Mouse (Mus musculus) CH12.LX (cell line): Measurements from ENCODE around the gene Glyatl3. TPM values are rescaled to one million over a fixed set of nuclear protein-coding genes. Genes with fewer than 3 reads are reported as not detected.

ENCODE experiments used
- DNase-seq: peaks from one replicate; pipeline ENCODE4 v3.0.0-alpha.2; 2013; ENCODE audit errors: extremely low read depth
- H3K27ac ChIP-seq: 2 replicates; pipeline ENCODE4 v1.5.1; 2012; ENCODE audit warnings: low read depth, mild to moderate bottlenecking, control low read depth, moderate library complexity; ENCODE audit not compliant: insufficient read depth
- H3K27me3 ChIP-seq: replicated peaks from 2 replicates; pipeline ENCODE3; 2012; ENCODE audit warnings: inconsistent platforms
- H3K36me3 ChIP-seq, 2 experiments: replicated peaks in 1 of 2; 2 replicates each; pipeline versions ENCODE3 to v1.6.1; 2012; ENCODE audit warnings: inconsistent platforms in 1 of 2, low read length in 1 of 2, mild to moderate bottlenecking in 1 of 2, mixed read lengths in 1 of 2, moderate library complexity in 1 of 2; ENCODE audit not compliant: control insufficient read depth in 1 of 2, insufficient read depth in 1 of 2
- H3K4me1 ChIP-seq, 2 experiments: 2 replicates each; pipeline ENCODE4 v1.6.1; 2012; ENCODE audit warnings: inconsistent platforms in 1 of 2, moderate library complexity in 1 of 2; ENCODE audit not compliant: insufficient read depth in 2 of 2, control insufficient read depth in 1 of 2
- H3K4me2 ChIP-seq: 2 replicates; pipeline ENCODE4 v1.6.1; 2012; ENCODE audit warnings: low read depth, mild to moderate bottlenecking, control low read depth; ENCODE audit not compliant: poor library complexity, insufficient read depth, severe bottlenecking
- H3K4me3 ChIP-seq, 3 experiments: fragments of 150-350 bp in 1 of 3; sonication (generic) in 1 of 3; replicated peaks in 1 of 3; 2 replicates each; pipeline versions ENCODE3 to v1.5.1; 2011 to 2012; ENCODE audit warnings: low read depth in 2 of 3, low read length in 2 of 3, mild to moderate bottlenecking in 2 of 3, moderate library complexity in 2 of 3, control low read depth in 1 of 3, improper control_type of control experiment in 1 of 3, inconsistent platforms in 1 of 3, mixed read lengths in 1 of 3; ENCODE audit not compliant: poor library complexity in 1 of 3
- H3K79me2 ChIP-seq: replicated peaks from 2 replicates; pipeline ENCODE4 v1.6.1; 2012; ENCODE audit warnings: mild to moderate bottlenecking, moderate library complexity; ENCODE audit not compliant: control insufficient read depth, poor library complexity, insufficient read depth, severe bottlenecking; ENCODE audit errors: extremely low read depth
- H3K9ac ChIP-seq: 2 replicates; pipeline ENCODE4 v1.6.1; 2012; ENCODE audit warnings: low read depth, mild to moderate bottlenecking, control low read depth, moderate library complexity; ENCODE audit not compliant: insufficient read depth
- H3K9me3 ChIP-seq: replicated peaks from 2 replicates; pipeline ENCODE3; 2012; ENCODE audit warnings: low read length, inconsistent platforms, mixed read lengths
- E2F4 ChIP-seq: IDR thresholded peaks from 2 replicates; pipeline ENCODE4 v1.6.1; 2011; ENCODE audit warnings: low read depth, low read length, improper control_type of control experiment; ENCODE audit not compliant: insufficient replicate concordance
- ELF1 ChIP-seq: IDR thresholded peaks from 2 replicates; pipeline ENCODE4 v1.6.1; 2014; ENCODE audit warnings: low read depth, mild to moderate bottlenecking, inconsistent platforms, low read length, improper control_type of control experiment
- ETS1 ChIP-seq: conservative IDR thresholded peaks from 2 replicates; pipeline ENCODE4 v1.6.1; 2012; ENCODE audit warnings: low read depth, mild to moderate bottlenecking, inconsistent platforms, low read length, improper control_type of control experiment, moderate library complexity
- HCFC1 ChIP-seq: IDR thresholded peaks from 2 replicates; pipeline ENCODE4 v1.6.1; 2012; ENCODE audit warnings: low read depth, mild to moderate bottlenecking, inconsistent platforms, low read length, improper control_type of control experiment
- JUN ChIP-seq: IDR thresholded peaks from 2 replicates; pipeline ENCODE4 v1.6.1; 2011; ENCODE audit warnings: low read depth, mild to moderate bottlenecking, low read length, improper control_type of control experiment, moderate library complexity; ENCODE audit not compliant: insufficient read depth
- JUND ChIP-seq: conservative IDR thresholded peaks from 2 replicates; pipeline ENCODE4 v1.6.1; 2011; ENCODE audit warnings: low read depth, low read length, improper control_type of control experiment
- KAT2A ChIP-seq: IDR thresholded peaks from 2 replicates; pipeline ENCODE4 v1.6.1; 2012; ENCODE audit warnings: low read length, improper control_type of control experiment, inconsistent platforms; ENCODE audit not compliant: insufficient replicate concordance
- NELFE ChIP-seq: IDR thresholded peaks from 2 replicates; pipeline ENCODE4 v1.6.1; 2011; ENCODE audit warnings: low read depth, low read length, improper control_type of control experiment
- PAX5 ChIP-seq: IDR thresholded peaks from 2 replicates; pipeline ENCODE4 v1.6.1; 2012; ENCODE audit warnings: low read length, inconsistent platforms, mixed read lengths
- POLR2A ChIP-seq: IDR thresholded peaks from 2 replicates; pipeline ENCODE4 v1.6.1; 2011; ENCODE audit warnings: low read depth, mild to moderate bottlenecking, improper control_type of control experiment, low read length
- POLR2AphosphoS2 ChIP-seq: IDR thresholded peaks from 2 replicates; pipeline ENCODE4 v1.6.1; 2011; ENCODE audit warnings: low read depth, low read length, improper control_type of control experiment
- RAD21 ChIP-seq: IDR thresholded peaks from 2 replicates; pipeline ENCODE4 v1.6.1; 2011; ENCODE audit warnings: low read depth, mild to moderate bottlenecking, low read length, improper control_type of control experiment, moderate library complexity
- USF1 ChIP-seq: IDR thresholded peaks from 2 replicates; pipeline ENCODE4 v1.6.1; 2014; ENCODE audit warnings: low read depth, mild to moderate bottlenecking, inconsistent platforms, low read length, improper control_type of control experiment
- USF2 ChIP-seq: conservative IDR thresholded peaks from 2 replicates; pipeline ENCODE4 v1.6.1; 2011; ENCODE audit warnings: low read depth, low read length, improper control_type of control experiment
- ZNF384 ChIP-seq: IDR thresholded peaks from 2 replicates; pipeline ENCODE4 v1.6.1; 2012; ENCODE audit warnings: low read depth, low read length, improper control_type of control experiment, inconsistent platforms
- dilution Hi-C: fragments of 300-500 bp; cut with MboI; formaldehyde crosslinking; loops from 2 replicates; pipeline ENCODE4 v1.14.3; 2020; ENCODE audit warnings: low sequenced_read_pairs; ENCODE audit not compliant: extremely low pct_unique_long_range_greater_than_20kb, extremely low pct_ligation_motif_present
- in situ Hi-C: fragments of 300-500 bp; cut with MboI; formaldehyde crosslinking; loops from 3 replicates; pipeline ENCODE4 v1.14.3; 2019; ENCODE audit warnings: low sequenced_read_pairs, low pct_ligation_motif_present, low pct_unique_long_range_greater_than_20kb, mixed read lengths
- polyA plus RNA-seq: library from polyadenylated mRNA; unstranded; fragments of >175 nt; gene quantifications from 2 replicates; pipeline ENCODE4 v1.2.1, GENCODE M21; 2012; ENCODE audit warnings: low read depth; ENCODE audit not compliant: insufficient read length
- total RNA-seq, 2 experiments: library from RNA; depleted of rRNA; stranded (reverse); fragments of 300-350 nt in 1 of 2; fragments of >200 nt in 1 of 2; gene quantifications; 2 replicates each; pipeline ENCODE4 v1.2.3; 2012 to 2014

The Glyatl3 gene
- total and polyA plus RNA-seq, 3 experiments = not detected

DNA sequence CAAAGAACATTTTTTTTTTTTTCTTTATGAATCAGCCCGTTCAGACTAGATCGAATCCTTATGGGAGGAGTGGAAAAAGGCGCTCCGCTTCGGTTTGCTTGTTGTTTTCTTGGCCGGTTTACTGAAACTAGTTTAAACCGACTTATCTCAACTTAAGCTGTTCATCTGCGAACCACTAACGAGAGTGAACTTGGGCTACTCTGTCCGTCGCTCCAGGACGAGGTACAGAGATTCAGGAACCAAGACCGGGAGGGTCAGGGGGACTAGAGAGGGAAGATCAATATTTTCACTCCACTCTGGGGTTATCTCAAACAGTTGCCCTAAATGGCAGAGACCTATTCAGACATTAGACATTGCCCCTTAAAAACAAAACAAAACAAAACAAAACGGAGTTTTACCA lies 19.8 kb upstream of the Glyatl3 start:
- Histone ChIP-seq H3K4me2 (peak overlapping the region; percentile 73), H3K4me3 (peak overlapping the region; percentile 78 to 91 (median 90)), H3K79me2 (peaks cover 7% of the 10 kb centered on the region), H3K9me3 (no peaks in the 10 kb centered on the region), H3K27me3 (no peaks in the 10 kb centered on the region), H3K9ac (peak overlapping the region; percentile 67), H3K36me3 (peaks cover 10 to 35% of the 10 kb centered on the region in 2 experiments), H3K27ac (no peak overlapping the region), H3K4me1 (peaks cover 0 to 10% of the 10 kb centered on the region in 2 experiments; a peak in 1 of 4 replicates)
- TF ChIP-seq USF2 (no peak), NELFE (no peak), JUN (no peak), POLR2A (no peak), POLR2AphosphoS2 (no peak), ELF1 (no peak), ETS1 (no peak), HCFC1 (no peak), JUND (no peak), ZNF384 (no peak), E2F4 (no peak), PAX5 (no peak)
- peak; percentile 17 for DNase-seq
- dilution Hi-C loops (no loop called here), in situ Hi-C loops (no loop called here)

DNA sequence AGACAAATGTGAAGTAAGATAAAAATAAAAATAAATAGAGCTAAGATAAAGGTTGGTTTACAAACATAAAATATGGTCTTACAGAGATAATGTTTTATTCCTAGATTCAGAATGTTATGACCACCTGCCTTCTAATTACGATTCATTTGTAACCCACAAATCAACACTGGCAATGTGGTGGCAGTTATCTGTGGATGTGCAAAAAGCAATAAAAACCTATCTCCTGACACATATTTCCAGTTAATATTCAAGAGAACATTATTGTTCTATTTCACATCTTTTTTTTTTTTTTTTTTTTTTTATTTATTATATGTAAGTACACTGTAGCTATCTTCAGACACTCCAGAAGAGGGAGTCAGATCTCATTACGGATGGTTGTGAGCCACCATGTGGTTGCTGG lies 1.3 kb upstream of the Glyatl3 start:
- Histone ChIP-seq H3K4me3 (no peak overlapping the region), H3K36me3 (no peaks in the 10 kb centered on the region), H3K4me1 (no peaks in the 10 kb centered on the region), H3K9me3 (no peaks in the 10 kb centered on the region), H3K79me2 (no peaks in the 10 kb centered on the region), H3K27me3 (no peaks in the 10 kb centered on the region), H3K27ac (no peak overlapping the region), H3K4me2 (no peak overlapping the region), H3K9ac (no peak overlapping the region)
- in situ Hi-C loops (no loop called here), dilution Hi-C loops (no loop called here)
- DNase-seq = no peak
- no peak for TF ChIP-seq RAD21
- no peak for TF ChIP-seq E2F4
- TF ChIP-seq USF1 = no peak
- TF ChIP-seq KAT2A = no peak
- no peak for TF ChIP-seq NELFE
- TF ChIP-seq JUND = no peak
- no peak for TF ChIP-seq ETS1
- TF ChIP-seq PAX5 = no peak
